Mouse (Mus musculus) limb, embryonic 14.5 days (tissue): ENCODE measurements at regions not wholly inside any gene's neighbourhood (a gene's known extent, or its start where the extent isn't known, plus 50 kb on each side); places are given as distances from the start of the nearest gene placed in this dataset.

Experiments used
- ATAC-seq: fragments of 200-750 bp; cut with Nextera tagmentation; 2 replicates; pipeline ENCODE4 v1.8.0; 2017; ENCODE audit warnings: low read depth, moderate number of reproducible peaks, moderate TSS enrichment; ENCODE audit not compliant: low FRiP score
- DNase-seq: peaks from one replicate; pipeline ENCODE4 v3.0.0-alpha.2; 2015; ENCODE audit warnings: low spot score
- H3K27ac ChIP-seq: fragments of 300-500 bp; sonication (generic); replicated peaks from 2 replicates; pipeline ENCODE4 v1.5.1; 2014; ENCODE audit warnings: low read depth, mild to moderate bottlenecking, low read length, moderate library complexity, mixed read lengths
- H3K27me3 ChIP-seq: fragments of 300-500 bp; sonication (generic); 2 replicates; pipeline ENCODE4 v1.6.1; 2014; ENCODE audit warnings: low read length, mixed read lengths; ENCODE audit not compliant: control insufficient read depth, insufficient read depth
- H3K36me3 ChIP-seq: fragments of 300-500 bp; sonication (generic); 2 replicates; pipeline ENCODE4 v1.6.1; 2014; ENCODE audit warnings: mild to moderate bottlenecking, low read length, moderate library complexity, mixed read lengths; ENCODE audit not compliant: control insufficient read depth, insufficient read depth
- H3K4me1 ChIP-seq: fragments of 300-500 bp; sonication (generic); 2 replicates; pipeline ENCODE4 v1.6.1; 2014; ENCODE audit warnings: antibody characterized with exemption, low read length, mixed read lengths; ENCODE audit not compliant: control insufficient read depth, insufficient read depth
- H3K4me2 ChIP-seq: fragments of 300-500 bp; sonication (generic); replicated peaks from 2 replicates; pipeline ENCODE4 v1.6.1; 2014; ENCODE audit warnings: low read depth, mild to moderate bottlenecking, low read length, moderate library complexity; ENCODE audit not compliant: severe bottlenecking
- H3K4me3 ChIP-seq: fragments of 300-500 bp; sonication (generic); replicated peaks from 2 replicates; pipeline ENCODE4 v1.5.1; 2014; ENCODE audit warnings: low read length
- H3K9ac ChIP-seq: fragments of 300-500 bp; sonication (generic); 2 replicates; pipeline ENCODE4 v1.6.1; 2014; ENCODE audit warnings: mild to moderate bottlenecking, low read depth, low read length, moderate library complexity; ENCODE audit not compliant: severe bottlenecking
- H3K9me3 ChIP-seq: fragments of 300-500 bp; sonication (generic); 2 replicates; pipeline ENCODE4 v1.6.1; 2016; ENCODE audit warnings: low read length; ENCODE audit not compliant: control insufficient read depth
- POLR2A ChIP-seq: fragments of 200-500 bp; IDR thresholded peaks from 2 replicates; pipeline ENCODE4 v1.8.0; 2012; ENCODE audit warnings: inconsistent platforms, mild to moderate bottlenecking, moderate library complexity, borderline replicate concordance; ENCODE audit not compliant: insufficient read depth, insufficient read length; ENCODE audit errors: extremely low read depth
- WGBS: fragments of 180-500 bp; shearing (Covaris S2); extraction: QIAGEN DNeasy Blood & Tissue Kit; methylation state at CpG from one replicate; pipeline ENCODE4 v1.1.7; 2014; 5-methylcytosine and 5-hydroxymethylcytosine counted together

- ATAC-seq (no peak), DNase-seq (no peak)
- Histone ChIP-seq H3K36me3 (no peaks in the 10 kb centered on the region), H3K27me3 (no peaks in the 10 kb centered on the region), H3K9me3 (no peaks in the 10 kb centered on the region), H3K4me3 (no peak overlapping the region), H3K4me2 (no peak overlapping the region), H3K4me1 (no peaks in the 10 kb centered on the region), H3K27ac (no peak overlapping the region), H3K9ac (no peak overlapping the region)
- no peak for TF ChIP-seq POLR2A
- 36% methylated on average over 6 of the region's 6 CpGs for WGBS
Measured at GRCm38 (mm10) chr9:26678288-26678687, 55.2 kb upstream of the B3gat1 start.

- no peak for TF ChIP-seq POLR2A
- Histone ChIP-seq H3K27me3 (no peaks in the 10 kb centered on the region), H3K4me2 (no peak overlapping the region), H3K27ac (no peak overlapping the region), H3K9me3 (no peaks in the 10 kb centered on the region), H3K9ac (no peak overlapping the region), H3K36me3 (no peaks in the 10 kb centered on the region), H3K4me1 (no peaks in the 10 kb centered on the region), H3K4me3 (no peak overlapping the region)
- WGBS = 58% methylated on average over 1 of the region's 1 CpGs
- DNase-seq = no peak
- no peak for ATAC-seq
Measured at GRCm38 (mm10) chr9:26681516-26681915, 52.0 kb upstream of the B3gat1 start.
